Mouse (Mus musculus): ENCODE measurements around the gene Rarres2. TPM values are rescaled to one million over a fixed set of nuclear protein-coding genes. Genes with fewer than 3 reads are reported as not detected.

Rarres2 gene
- total and polyA plus RNA-seq, 3 experiments = 0.72 TPM; not detected in 2

GRCm38 (mm10) chr6:48542631-48543030 lies 30.0 kb downstream of the Rarres2 start:
- no peak overlapping the region for H3K9ac ChIP-seq (ENCODE audit: insufficient read depth, low read depth)
- no peaks in the 10 kb centered on the region for H3K79me2 ChIP-seq (replicated peaks; ENCODE audit: control insufficient read depth, extremely low read depth, insufficient read depth, poor library complexity, severe bottlenecking)
- TF ChIP-seq MAX (IDR thresholded peaks at IDR 0.05; ENCODE audit: low read length) (no peak), MEF2A (IDR thresholded peaks at IDR 0.05; ENCODE audit: borderline replicate concordance, low read depth, low read length) (no peak), GABPA (IDR thresholded peaks at IDR 0.05; ENCODE audit: insufficient replicate concordance, low read depth, low read length) (no peak), CHD2 (IDR thresholded peaks at IDR 0.05; ENCODE audit: low read length) (no peak), POLR2AphosphoS2 (IDR thresholded peaks at IDR 0.05; ENCODE audit: low read depth, low read length) (no peak), MAFK (IDR thresholded peaks at IDR 0.05; ENCODE audit: insufficient replicate concordance, low read length) (no peak), CHD1 (IDR thresholded peaks at IDR 0.05; ENCODE audit: low read depth, low read length) (no peak), SIN3A (IDR thresholded peaks at IDR 0.05; ENCODE audit: low read length) (no peak), TCF12 (IDR thresholded peaks at IDR 0.05; ENCODE audit: low read depth, low read length) (no peak), POLR2A (IDR thresholded peaks at IDR 0.05; ENCODE audit: low read depth, low read length) (no peak), ZNF384 (IDR thresholded peaks at IDR 0.05; ENCODE audit: low read depth, low read length) (no peak), USF2 (conservative IDR thresholded peaks at IDR 0.05; ENCODE audit: low read depth, low read length) (no peak), SMC3 (IDR thresholded peaks at IDR 0.05; ENCODE audit: low read depth, low read length) (no peak), RCOR1 (conservative IDR thresholded peaks at IDR 0.05; ENCODE audit: low read depth, low read length) (no peak), UBTF (IDR thresholded peaks at IDR 0.05; ENCODE audit: low read depth, low read length) (no peak), TBP (conservative IDR thresholded peaks at IDR 0.05; ENCODE audit: low read depth, low read length) (no peak)
- H3K27me3 ChIP-seq (replicated peaks) = peaks cover 21% of the 10 kb centered on the region
- no peak for DNase-seq (ENCODE audit: extremely low read depth)
- dilution Hi-C loops (cut with MboI; ENCODE audit: extremely low pct_ligation_motif_present, extremely low pct_unique_long_range_greater_than_20kb, low sequenced_read_pairs) = no loop called here
- no peak overlapping the region for H3K4me2 ChIP-seq (ENCODE audit: insufficient read depth, low read depth, poor library complexity, severe bottlenecking)
- no peaks in the 10 kb centered on the region for H3K4me1 ChIP-seq (ENCODE audit: control insufficient read depth in 1 of 2, insufficient read depth in 2 of 2)
- H3K4me3 ChIP-seq (replicated peaks in 1 of 3; ENCODE audit: low read depth in 2 of 3, low read length in 2 of 3, poor library complexity in 1 of 3) = no peak overlapping the region
- no peak overlapping the region for H3K27ac ChIP-seq (ENCODE audit: insufficient read depth, low read depth)
- no peaks in the 10 kb centered on the region for H3K9me3 ChIP-seq (replicated peaks; ENCODE audit: low read length)
- no peaks in the 10 kb centered on the region for H3K36me3 ChIP-seq (replicated peaks in 1 of 2; ENCODE audit: control insufficient read depth in 1 of 2, insufficient read depth in 1 of 2, low read length in 1 of 2)
- in situ Hi-C loops (cut with MboI; ENCODE audit: low pct_ligation_motif_present, low pct_unique_long_range_greater_than_20kb, low sequenced_read_pairs) = loop anchor here (25.0 kb wide), 1 partner anchor 355 kb away; no protein-coding TSS in a partner anchor

- peaks cover 19% of the 10 kb centered on the region for H3K27me3 ChIP-seq (replicated peaks)
- dilution Hi-C loops (cut with MboI; ENCODE audit: extremely low pct_ligation_motif_present, extremely low pct_unique_long_range_greater_than_20kb, low sequenced_read_pairs) (no loop called here), in situ Hi-C loops (cut with MboI; ENCODE audit: low pct_ligation_motif_present, low pct_unique_long_range_greater_than_20kb, low sequenced_read_pairs) (loop anchor here (25.0 kb wide), 1 partner anchor 355 kb away; no protein-coding TSS in a partner anchor)
- no peaks in the 10 kb centered on the region for H3K4me1 ChIP-seq (ENCODE audit: control insufficient read depth in 1 of 2, insufficient read depth in 2 of 2)
- DNase-seq (ENCODE audit: extremely low read depth) = no peak
- H3K9ac ChIP-seq (ENCODE audit: insufficient read depth, low read depth) = no peak overlapping the region
- TF ChIP-seq CTCF (conservative IDR thresholded peaks at IDR 0.05 in 1 of 2, IDR thresholded peaks at IDR 0.05 in 1 of 2; ENCODE audit: low read depth in 2 of 2, low read length in 2 of 2) = no peak
- TF ChIP-seq ZNF384 (IDR thresholded peaks at IDR 0.05; ENCODE audit: low read depth, low read length) = no peak
- TF ChIP-seq USF1 (IDR thresholded peaks at IDR 0.05; ENCODE audit: low read depth, low read length) = no peak
- TF ChIP-seq ELF1 (IDR thresholded peaks at IDR 0.05; ENCODE audit: low read depth, low read length) = no peak
- no peak for TF ChIP-seq ZC3H11A (IDR thresholded peaks at IDR 0.05; ENCODE audit: low read depth, low read length)
- TF ChIP-seq POLR2AphosphoS2 (IDR thresholded peaks at IDR 0.05; ENCODE audit: low read depth, low read length) = no peak
- no peak for TF ChIP-seq CHD1 (IDR thresholded peaks at IDR 0.05; ENCODE audit: low read depth, low read length)
- TF ChIP-seq MEF2A (IDR thresholded peaks at IDR 0.05; ENCODE audit: borderline replicate concordance, low read depth, low read length) = no peak
- no peak for TF ChIP-seq MYC (IDR thresholded peaks at IDR 0.05; ENCODE audit: low read depth, low read length)
- TF ChIP-seq NRF1 (IDR thresholded peaks at IDR 0.05; ENCODE audit: low read depth, low read length) = no peak
- TF ChIP-seq PAX5 (IDR thresholded peaks at IDR 0.05; ENCODE audit: low read length) = no peak
- no peak for TF ChIP-seq EP300 (IDR thresholded peaks at IDR 0.05; ENCODE audit: low read length)
- no peaks in the 10 kb centered on the region for H3K79me2 ChIP-seq (replicated peaks; ENCODE audit: control insufficient read depth, extremely low read depth, insufficient read depth, poor library complexity, severe bottlenecking)
- H3K36me3 ChIP-seq (replicated peaks in 1 of 2; ENCODE audit: control insufficient read depth in 1 of 2, insufficient read depth in 1 of 2, low read length in 1 of 2) = no peaks in the 10 kb centered on the region
- no peak overlapping the region for H3K4me2 ChIP-seq (ENCODE audit: insufficient read depth, low read depth, poor library complexity, severe bottlenecking)
- H3K4me3 ChIP-seq (replicated peaks in 1 of 3; ENCODE audit: low read depth in 2 of 3, low read length in 2 of 3, poor library complexity in 1 of 3) = no peak overlapping the region
- no peaks in the 10 kb centered on the region for H3K9me3 ChIP-seq (replicated peaks; ENCODE audit: low read length)
- H3K27ac ChIP-seq (ENCODE audit: insufficient read depth, low read depth) = no peak overlapping the region
These were observed 30.8 kb downstream of the Rarres2 start for GRCm38 (mm10) chr6:48541560-48542450.

Measured in CH12.LX (cell line).